Mouse (Mus musculus) cortical plate, adult 2 months (tissue): Measurements from ENCODE around the gene Fbxl20.

ENCODE experiments used
- CTCF ChIP-seq: fragments of 200-500 bp; IDR thresholded peaks from 2 replicates; pipeline ENCODE4 v1.5.1; 2011; ENCODE audit warnings: mild to moderate bottlenecking, control low read depth, low read length; ENCODE audit not compliant: insufficient read depth; ENCODE audit errors: extremely low read depth
- POLR2A ChIP-seq: fragments of 200-500 bp; IDR thresholded peaks from 2 replicates; pipeline ENCODE4 v1.6.1; 2011; ENCODE audit warnings: mild to moderate bottlenecking, low read length, control low read depth; ENCODE audit not compliant: insufficient read depth; ENCODE audit errors: extremely low read depth

GRCm38 (mm10) chr11:98047745-98048144, 102.5 kb downstream of the Fbxl20 start:
- TF ChIP-seq CTCF, result no peak
- no peak for TF ChIP-seq POLR2A
